Mouse (Mus musculus) hindlimb bud, embryonic 11.5 days (tissue): ENCODE measurements around the gene Eps15.

Experiments used
- DNase-seq: peaks from one replicate; pipeline ENCODE4 v3.0.0-alpha.2; 2012; ENCODE audit warnings: low read depth, low spot score; ENCODE audit errors: extremely low spot score

The Eps15 gene

DNA sequence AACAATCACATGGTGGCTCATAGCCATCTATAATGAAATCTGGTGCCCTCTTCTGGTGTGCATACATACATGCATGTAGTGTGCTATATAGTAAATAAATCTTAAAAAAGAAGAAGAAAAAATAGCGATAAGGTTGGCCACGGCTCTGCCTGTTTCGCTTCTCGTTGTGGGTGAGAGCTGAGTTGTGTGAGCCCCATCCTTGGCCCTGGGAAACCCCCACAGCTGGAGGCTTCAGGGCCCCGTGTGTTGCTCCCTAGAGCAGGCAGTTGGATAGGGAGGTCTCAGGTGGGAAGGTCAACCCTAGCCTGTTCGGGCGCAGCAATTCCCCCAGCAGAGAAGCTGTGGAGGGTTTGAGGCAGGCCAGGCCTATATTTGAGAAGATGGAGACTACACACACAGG lies 150.2 kb downstream of the Eps15 start:
- DNase-seq = no peak

DNA sequence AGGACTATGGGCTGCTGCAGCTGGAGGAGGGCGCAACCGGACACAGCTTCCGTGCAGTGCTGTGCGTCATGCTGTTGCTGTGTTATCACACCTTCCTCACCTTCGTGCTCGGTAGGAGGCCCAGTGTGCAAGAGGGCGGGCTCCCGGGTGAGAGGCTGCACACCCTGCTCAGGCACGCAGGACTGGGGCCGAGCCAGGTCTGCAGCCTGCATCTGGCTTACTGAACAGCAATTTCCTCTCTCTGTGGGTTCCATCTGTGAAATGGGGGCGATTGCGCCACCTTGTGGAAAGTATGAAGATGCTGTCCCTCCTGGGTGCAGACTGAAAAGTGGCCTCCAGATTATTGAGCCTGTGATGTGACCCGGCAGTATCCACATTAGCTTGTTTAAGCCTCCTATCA lies 150.8 kb downstream of the Eps15 start:
- no peak for DNase-seq

DNA sequence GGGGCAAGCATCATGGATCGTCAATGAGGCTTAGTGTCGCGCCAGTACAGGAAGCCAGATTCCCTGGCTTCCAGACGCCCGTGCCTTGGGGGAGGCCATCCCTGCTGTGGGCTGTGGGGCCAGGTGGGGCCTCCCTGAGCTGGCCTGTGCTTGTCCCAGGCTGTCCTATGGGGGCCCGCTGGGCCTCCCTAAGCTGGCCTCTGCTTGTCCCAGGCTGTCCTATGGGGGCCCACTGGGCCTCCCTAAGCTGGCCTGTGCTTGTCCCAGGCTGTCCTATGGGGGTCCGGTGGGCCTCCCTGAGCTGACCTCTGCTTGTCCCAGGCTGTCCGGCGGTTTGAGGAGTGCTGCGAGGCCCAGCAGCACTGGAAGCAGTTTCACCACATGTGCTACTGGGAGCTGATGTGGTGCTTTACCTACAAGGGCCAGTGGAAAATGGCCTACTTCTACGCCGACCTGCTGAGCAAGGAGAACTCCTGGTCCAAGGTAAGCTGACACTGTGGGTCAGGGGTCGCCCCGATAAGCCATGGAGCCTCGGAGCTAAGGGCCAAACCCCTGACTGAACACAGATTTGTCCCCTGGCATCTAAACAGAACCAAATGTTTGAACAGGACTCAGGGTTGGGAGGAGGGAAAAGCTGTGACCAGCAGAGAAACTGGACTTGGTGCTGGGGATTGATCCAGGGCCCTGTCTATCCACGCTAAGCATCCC lies 152.8 kb downstream of the Eps15 start:
- no peak for DNase-seq

DNA sequence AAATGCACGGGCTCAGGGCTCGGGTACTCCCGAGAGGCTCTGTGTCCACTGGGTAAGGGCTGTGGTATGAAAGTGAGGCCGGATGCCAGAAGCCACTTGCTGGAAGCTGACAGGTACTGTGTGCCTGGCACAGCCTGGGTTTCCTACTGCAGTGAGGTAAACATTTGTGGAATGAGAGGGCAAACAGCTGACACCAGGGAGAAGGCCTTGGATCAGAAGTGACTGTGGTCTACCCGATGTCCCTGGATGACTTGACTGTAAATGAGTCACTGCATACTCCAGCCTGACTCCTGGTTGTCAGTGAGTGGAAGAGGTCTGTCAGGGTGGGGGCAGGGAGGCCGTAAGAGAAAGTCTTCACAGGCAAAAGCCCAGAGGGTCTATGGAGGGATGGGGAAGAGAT lies 153.6 kb downstream of the Eps15 start:
- DNase-seq = no peak

DNA sequence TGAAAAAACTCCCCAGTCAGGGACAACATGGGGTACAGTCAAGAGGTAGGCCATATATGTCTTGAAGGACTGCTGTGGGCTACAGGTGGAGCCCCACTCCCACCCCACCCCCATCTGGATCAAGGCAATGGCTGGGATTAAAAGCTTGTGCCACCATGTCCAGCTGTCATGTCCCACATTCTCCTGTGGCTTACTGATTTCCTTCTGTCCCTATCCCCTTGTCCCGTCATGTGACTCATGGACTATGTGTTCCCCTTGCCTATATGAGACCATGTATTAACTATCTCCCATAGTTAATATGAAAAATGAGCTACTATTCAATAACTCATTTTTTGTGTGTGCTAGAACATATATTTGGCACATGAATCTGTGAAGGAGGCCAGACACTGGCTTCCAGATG lies 154.2 kb downstream of the Eps15 start:
- DNase-seq = no peak
